Comparison of ENCODE assay signal across 19 mouse cellular contexts in genomic region chr2:101563776-101564175, GRCm38 (mm10).
DNase-seq lines count a peak whose midpoint lies in the region; ATAC-seq and TF ChIP-seq lines count a peak whose summit lies in the region.
"Had no signal": no experiment of that assay in that cellular context is flagged by ENCODE, and none has a peak within 500 bp of the region (broad histone marks: within the 10 kb centered on the region; RNA-seq: fewer than 3 reads in every experiment).

No protein-coding gene starts in this region.

- no peak for TF ChIP-seq POLR2A in thymus, adult 2 months (IDR thresholded peaks at IDR 0.05; ENCODE audit: control insufficient read depth, extremely low read depth, insufficient read depth, low read length, poor library complexity)

- no peak overlapping the region for H3K4me3 ChIP-seq in thymus, adult 2 months (ENCODE audit: control insufficient read depth, insufficient read depth, low read length)
- no peak overlapping the region for H3K4me3 ChIP-seq in liver, embryonic 14.5 days (ENCODE audit: insufficient read depth in 1 of 2, low read depth in 2 of 2, low read length in 2 of 2)

- no peak overlapping the region for H3K9ac ChIP-seq in liver, embryonic 14.5 days (replicated peaks)
- H3K9ac ChIP-seq: hindbrain, embryonic 14.5 days had no signal

- no peak for TF ChIP-seq CTCF in thymus, adult 2 months (IDR thresholded peaks at IDR 0.05; ENCODE audit: borderline replicate concordance, control insufficient read depth, extremely low read depth, insufficient read depth, low read length, poor library complexity)
- no peak for TF ChIP-seq CTCF in liver, embryonic 14.5 days (IDR thresholded peaks at IDR 0.05; ENCODE audit: low read depth)

- peaks cover 40% of the 10 kb centered on the region for H3K4me1 ChIP-seq in thymus, adult 2 months (replicated peaks; ENCODE audit: control insufficient read depth, insufficient read depth, low read length)
- H3K4me1 ChIP-seq in liver, embryonic 14.5 days (replicated peaks; ENCODE audit: control insufficient read depth in 2 of 2, insufficient read depth in 2 of 2, low read length in 1 of 2): no peaks in the 10 kb centered on the region

- 25% methylated on average over 4 of the region's 4 CpGs for WGBS in thymus, adult 2 months
- 51% methylated on average over 4 of the region's 4 CpGs for WGBS in liver, embryonic 14.5 days (ENCODE audit: insufficient replicate concordance)

- no peak overlapping the region for H3K4me2 ChIP-seq in liver, embryonic 14.5 days (ENCODE audit: low read depth)
- H3K4me2 ChIP-seq: heart, embryonic 11.5 days; hindbrain, embryonic 14.5 days; midbrain, embryonic 11.5 days had no signal

- no peaks in the 10 kb centered on the region for H3K9me3 ChIP-seq in liver, embryonic 14.5 days (ENCODE audit: control insufficient read depth, low read length)

- H3K36me3 ChIP-seq in thymus, adult 2 months (ENCODE audit: control insufficient read depth, insufficient read depth, low read length): peaks cover 5% of the 10 kb centered on the region; the same call in 1 of the 2 replicates
- no peaks in the 10 kb centered on the region for H3K36me3 ChIP-seq in liver, embryonic 14.5 days (replicated peaks; ENCODE audit: control insufficient read depth, insufficient read depth, low read depth)

- no peak for TF ChIP-seq EP300 in liver, embryonic 14.5 days (IDR thresholded peaks at IDR 0.05; ENCODE audit: low read depth)

- no peaks in the 10 kb centered on the region for H3K27me3 ChIP-seq in thymus, adult 2 months (ENCODE audit: control insufficient read depth, insufficient read depth, low read length)
- no peaks in the 10 kb centered on the region for H3K27me3 ChIP-seq in liver, embryonic 14.5 days (ENCODE audit: control insufficient read depth, insufficient read depth, low read length)

- ATAC-seq in liver, embryonic 14.5 days (ENCODE audit: insufficient read depth): peak; percentile 61
- ATAC-seq: inflammation-experienced regulatory T-cells, adult 6 months; lung, postnatal 0 days had no signal

- peak overlapping the region; percentile 98 for H3K27ac ChIP-seq in thymus, adult 2 months (ENCODE audit: control insufficient read depth, insufficient read depth, low read length)
- no peak overlapping the region for H3K27ac ChIP-seq in liver, embryonic 14.5 days
- H3K27ac ChIP-seq: hindbrain, embryonic 14.5 days; kidney, postnatal 0 days; stomach, postnatal 0 days had no signal

- no peak for DNase-seq in thymus, adult 2 months
- no peak for DNase-seq in thymus, postnatal 10 days (ENCODE audit: low spot score in 2 of 2)
- peak; percentile 27 for DNase-seq in adrenal gland, postnatal 25 days
- DNase-seq in liver, embryonic 14.5 days (ENCODE audit: low read depth in 3 of 3, low spot score in 3 of 3): no peak
- peak; percentile 40 for DNase-seq in thymus, postnatal 4 days
- no peak for DNase-seq in cerebellum, postnatal 25 days
- no peak for DNase-seq in left cerebral cortex, adult 11 months (ENCODE audit: low spot score)
- DNase-seq: cerebellum, adult 18-20 months; cerebellum, postnatal 14 days; kidney, adult 18-20 months; layer of hippocampus, adult 9-11 months; left cerebral cortex, postnatal 4 days had no signal

Comparison
In these comparisons a context has a peak if more than half of its experiments do, and no peak if none do; other contexts are left out.
1. DNase-seq: peak in adrenal gland, postnatal 25 days (single experiment) and thymus, postnatal 4 days (single experiment); none in thymus, adult 2 months (single experiment), thymus, postnatal 10 days (0 of 2), liver, embryonic 14.5 days (0 of 3), cerebellum, postnatal 25 days (0 of 2) and left cerebral cortex, adult 11 months (single experiment).